Mouse (Mus musculus): ENCODE results near the gene Kng1.

Kng1 gene

DNA sequence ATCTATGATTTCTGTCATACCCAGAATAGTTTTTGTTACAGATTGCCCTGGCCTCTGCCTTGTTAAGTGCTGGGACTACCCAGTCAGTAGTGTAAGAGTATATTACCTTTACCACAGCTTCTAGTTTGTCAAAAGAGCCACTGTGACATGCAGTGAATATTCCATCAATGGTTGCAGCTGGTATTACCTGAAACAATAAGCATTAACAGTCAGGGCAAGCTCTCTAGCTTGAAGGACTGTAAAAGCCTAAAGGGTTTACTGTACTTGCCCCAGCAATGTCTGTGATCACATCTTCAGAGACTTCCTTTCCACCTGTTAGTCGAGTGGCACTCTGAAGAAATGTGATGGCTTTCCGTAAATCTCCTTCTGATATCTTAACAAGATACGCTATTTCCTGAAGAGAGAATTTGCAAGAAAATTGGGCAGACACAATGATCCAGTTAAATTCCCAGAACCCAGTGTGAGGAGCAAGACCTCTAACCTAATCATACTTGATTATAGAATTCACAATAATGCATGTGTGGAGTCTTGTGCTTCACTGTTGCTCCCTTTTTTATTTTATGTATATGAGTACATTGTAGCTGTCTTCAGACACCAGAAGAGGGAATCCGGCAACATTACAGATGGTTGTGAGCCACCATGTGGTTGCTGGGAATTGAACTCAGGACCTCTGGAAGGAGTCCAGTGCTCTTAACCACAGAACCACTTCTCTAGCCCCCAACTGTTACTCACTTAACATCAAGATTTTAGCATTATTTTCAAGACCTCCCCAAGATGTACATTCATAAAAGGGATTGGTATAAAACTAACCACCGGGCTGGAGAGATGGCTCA lies 56.9 kb downstream of the Kng1 start:
- DNase-seq = no peak

DNA sequence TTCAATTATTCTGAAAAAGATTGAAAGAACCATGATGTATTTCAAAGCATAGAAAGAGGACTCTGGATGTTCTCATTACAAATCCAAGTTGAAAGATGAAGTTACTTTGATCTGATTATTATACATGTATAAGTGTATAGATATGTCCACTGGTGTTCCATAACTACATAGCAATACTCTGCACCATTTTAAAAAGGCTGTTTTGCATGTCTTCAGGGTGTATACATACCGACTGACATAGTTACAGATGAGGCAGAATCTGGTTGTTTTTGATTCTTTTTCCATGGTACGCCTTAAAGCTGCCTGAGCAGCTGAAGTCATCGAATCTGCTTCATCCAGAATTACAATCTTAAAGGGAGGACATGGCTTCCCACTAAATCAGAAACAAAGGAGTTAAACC lies 57.8 kb downstream of the Kng1 start:
- DNase-seq = no peak

DNA sequence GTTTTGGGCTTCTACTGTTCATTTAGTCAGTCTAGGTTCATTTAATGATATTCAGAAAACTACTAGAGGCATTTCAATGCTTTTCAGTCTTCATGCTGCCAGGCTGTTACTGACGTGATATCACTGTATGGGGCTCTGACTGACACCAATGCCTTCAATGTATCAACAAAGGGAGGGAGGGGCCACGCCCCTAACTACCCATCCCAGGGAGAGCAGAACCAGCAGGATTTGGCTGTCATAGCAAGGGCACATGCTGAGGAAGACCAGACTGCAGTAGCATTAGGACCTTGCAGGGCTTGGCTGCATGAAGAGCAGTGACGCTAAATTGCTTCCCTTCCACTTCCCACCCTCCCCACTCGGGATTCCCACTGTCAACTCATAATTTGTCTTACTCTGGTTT lies 59.5 kb downstream of the Kng1 start:
- no peak for DNase-seq

DNA sequence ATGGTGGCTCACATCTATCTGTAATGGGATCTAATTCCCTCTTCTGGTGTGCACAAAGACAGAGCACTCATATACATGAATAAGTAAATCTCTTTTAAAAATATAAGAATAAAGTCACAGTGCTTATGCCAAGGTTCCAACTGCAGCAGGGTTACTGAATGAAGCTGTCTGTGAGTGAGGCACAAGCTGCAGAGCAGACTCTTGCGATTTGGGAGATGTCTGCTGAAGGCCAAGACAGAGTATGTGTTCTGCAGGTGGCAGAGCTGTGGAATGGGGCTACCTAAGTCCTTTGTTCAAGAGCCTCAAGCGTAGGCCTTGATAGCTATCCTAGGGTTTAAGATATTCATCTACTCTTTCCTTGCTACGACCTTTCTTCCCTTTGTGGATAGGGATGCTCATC lies 64.8 kb downstream of the Kng1 start:
- DNase-seq = no peak

DNA sequence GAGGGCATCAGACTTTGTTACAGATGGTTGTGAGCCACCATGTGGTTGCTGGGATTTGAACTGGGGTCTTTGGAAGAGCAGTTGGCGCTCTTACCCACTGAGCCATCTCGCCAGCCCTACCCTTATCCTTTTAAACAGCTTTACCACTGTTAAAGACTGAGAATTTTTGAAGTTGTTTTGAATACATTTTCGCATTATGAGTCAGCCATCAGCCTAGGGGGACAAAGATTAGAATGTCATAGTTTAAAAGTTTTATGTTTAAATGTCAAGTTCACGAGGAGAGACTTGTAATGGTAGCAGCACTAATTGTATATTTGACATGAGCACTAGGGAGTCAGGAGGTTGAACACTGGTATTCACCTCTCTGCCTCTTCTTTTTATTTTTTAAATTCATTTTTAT lies 65.4 kb downstream of the Kng1 start:
- DNase-seq = no peak

DNA sequence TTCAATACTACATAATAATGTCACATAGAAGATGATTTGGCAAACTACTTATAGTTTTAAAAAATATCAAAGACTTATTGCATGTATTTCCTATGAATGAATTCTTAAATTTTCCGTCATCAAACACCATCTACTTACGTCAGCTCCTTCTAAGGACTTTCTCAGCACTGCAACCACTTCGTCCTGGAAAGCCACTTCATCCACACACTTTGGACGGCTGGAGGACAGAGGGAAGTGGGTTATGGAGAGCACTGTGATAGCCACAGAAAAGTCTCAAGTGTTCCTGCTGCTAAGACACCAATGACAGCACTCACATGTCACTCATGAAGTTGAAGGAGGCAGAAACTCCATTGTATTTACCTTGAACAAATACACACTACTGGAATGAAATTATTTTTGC lies 66.7 kb downstream of the Kng1 start:
- no peak for DNase-seq

DNA sequence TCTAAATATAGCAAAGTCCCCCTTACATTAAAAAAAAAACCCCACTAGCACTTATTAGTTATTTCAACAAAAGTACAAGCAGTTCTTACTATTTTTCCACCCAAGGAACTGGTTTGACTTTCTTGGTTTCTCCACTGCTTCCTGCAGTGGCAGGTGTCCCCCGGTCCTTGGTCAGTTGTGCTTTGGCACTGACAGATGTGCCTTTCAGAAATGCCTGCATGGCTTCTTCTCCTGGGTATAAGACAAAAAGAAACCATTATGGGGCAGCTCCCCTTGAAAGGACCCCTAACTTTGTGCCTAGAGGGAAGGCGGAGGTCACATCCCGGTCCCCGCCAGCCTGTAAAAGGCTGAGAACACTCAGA lies 69.6 kb downstream of the Kng1 start:
- no peak for DNase-seq

DNA sequence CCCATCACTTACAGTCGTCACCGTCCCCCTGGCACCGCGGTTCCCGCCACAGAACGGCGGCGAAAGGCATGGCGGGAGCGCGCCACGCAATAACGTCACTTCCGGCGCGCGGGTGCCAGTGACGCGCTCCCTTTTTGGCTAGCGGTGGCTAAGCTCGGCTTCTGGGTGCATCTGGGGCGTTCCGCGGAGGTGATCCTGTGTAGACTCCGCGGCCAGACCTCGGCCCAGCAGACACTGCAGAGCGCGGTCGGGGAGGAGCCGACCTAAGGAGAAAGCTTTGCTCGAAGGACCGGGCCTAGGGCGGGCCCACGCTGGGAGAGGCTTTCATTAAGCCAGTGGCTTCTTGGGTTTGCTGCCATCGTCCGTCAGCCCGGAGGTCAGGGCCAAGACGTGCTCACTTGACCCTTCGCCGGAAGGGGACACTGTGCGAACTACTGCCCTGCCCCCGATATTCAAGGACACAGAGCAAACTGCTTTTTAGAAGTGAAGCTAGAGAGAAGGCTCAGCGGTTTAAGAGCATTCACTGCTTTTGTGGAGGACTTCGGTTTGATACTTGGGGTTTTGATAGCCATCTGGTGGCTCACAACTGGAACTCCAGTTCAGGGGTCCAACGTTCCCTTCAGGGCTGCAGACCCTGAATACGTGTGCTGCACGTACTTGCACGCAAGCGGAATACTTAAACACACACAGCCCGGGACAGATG lies 70.2 kb downstream of the Kng1 start, which contains the start of gene Rfc4:
Gene Rfc4 (minus strand): TSS at position 65 of the 703 bp plus-strand sequence.
- peak; percentile 89 to 95 for DNase-seq

DNA sequence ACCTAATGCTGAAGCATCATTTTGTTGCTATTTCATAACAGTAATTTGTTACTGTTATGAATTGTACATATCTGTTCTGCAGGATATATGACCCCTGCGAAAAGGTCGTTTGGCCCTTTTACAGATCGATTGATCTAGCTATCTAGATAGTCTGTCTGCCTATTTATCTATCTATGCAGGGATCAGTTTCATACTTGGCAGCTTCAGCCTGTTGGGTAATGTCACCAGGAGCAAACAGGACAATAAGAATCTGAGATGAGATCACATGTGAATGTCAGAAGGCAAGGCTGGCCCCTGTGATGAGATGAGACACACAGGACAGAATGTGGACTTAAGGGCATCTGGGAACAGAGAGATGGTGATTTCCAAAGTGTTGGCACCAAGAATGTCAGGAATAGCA lies 72.6 kb downstream of the Kng1 start:
- no peak for DNase-seq
